In the genomic region with DNA sequence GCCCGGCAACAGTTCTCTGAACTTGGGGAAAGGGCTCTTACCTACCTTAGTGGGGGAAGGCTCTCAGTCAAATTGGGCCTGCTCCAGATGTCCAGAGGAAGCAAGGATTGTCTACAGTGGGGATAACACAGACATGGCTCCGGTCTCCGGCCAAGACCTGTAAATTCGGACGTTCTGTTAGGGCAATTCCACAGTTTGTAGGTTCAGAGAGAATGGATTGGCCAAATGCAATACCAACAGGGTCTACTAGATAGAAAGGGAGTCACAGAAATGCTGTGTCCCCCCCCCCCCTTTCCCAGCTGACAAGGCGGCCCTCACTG, we compare ENCODE assay signal across 1 mouse cellular context.
TF ChIP-seq lines count a peak whose summit lies in the region.

No protein-coding gene starts in this region.

TF ChIP-seq in CH12.LX, 34 proteins besides CTCF, POLR2A, EP300 and RAD21 (continued from another document):
- TF ChIP-seq ELF1 (IDR thresholded peaks at IDR 0.05; ENCODE audit: low read depth, low read length) (no peak), MAFK (IDR thresholded peaks at IDR 0.05; ENCODE audit: insufficient replicate concordance, low read length) (0 out of 2 replicates have a peak, but pooled peaks have one; percentile 1)
